Mouse (Mus musculus) liver, embryonic 14.5 days (tissue): ENCODE measurements at regions not wholly inside any gene's neighbourhood (a gene's known extent, or its start where the extent isn't known, plus 50 kb on each side); places are given as distances from the start of the nearest gene placed in this dataset.

Experiments used
- CTCF ChIP-seq: IDR thresholded peaks from 2 replicates; pipeline ENCODE4 v1.5.1; 2016; ENCODE audit warnings: antibody characterized with exemption, low read depth, control low read depth
- EP300 ChIP-seq: IDR thresholded peaks from 2 replicates; pipeline ENCODE4 v1.6.1; 2016; ENCODE audit warnings: antibody characterized with exemption, low read depth

DNA sequence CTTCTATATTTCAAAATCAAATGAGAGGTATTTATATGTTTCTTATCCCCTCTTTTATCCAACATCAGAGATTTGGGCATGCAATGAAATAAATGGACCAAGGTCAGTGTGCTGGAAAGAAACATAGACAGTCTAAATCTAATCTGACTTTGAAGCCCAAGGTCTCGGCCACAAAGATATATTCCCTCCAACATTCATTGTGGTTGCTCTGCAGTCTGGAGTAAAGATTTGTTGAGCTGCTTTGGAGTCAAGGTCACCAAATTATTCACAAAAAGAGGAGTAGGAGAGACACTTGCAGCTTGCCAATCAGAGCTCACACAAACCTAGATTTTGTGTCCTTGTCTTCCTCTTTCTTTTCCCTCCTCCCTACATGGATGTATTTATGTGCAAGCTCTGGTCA is 304.2 kb upstream of the Itga1 start:
- TF ChIP-seq CTCF (no peak), EP300 (no peak)
